Mouse (Mus musculus): ENCODE measurements around the gene Gria4. TPM values are rescaled to one million over a fixed set of nuclear protein-coding genes. Genes with fewer than 3 reads are reported as not detected.
"Not testable (repeated sequence)": the region's sequence is repeated elsewhere in the genome, so short reads cannot be mapped to it uniquely, and the experiment has no call there.

Gene Gria4
- 1.2 and 1.3 TPM in 2 replicates for polyA plus RNA-seq (2015; fragmentation: Nextera tagmentation; extraction: Ambion mirVana)

GRCm38 (mm10) chr9:4795544-4796288 lies at the start of gene Gria4:
Gene Gria4, minus strand, starts transcription at chr9:4796234.
- H3K27ac ChIP-seq (replicated peaks) = peak within 1 kb of the TSS; percentile 30; the same call in 1 of the 2 replicates
- H3K36me3 ChIP-seq (ENCODE audit: control insufficient read depth, insufficient read depth, low read length) = no peaks in the 10 kb centered on the region
- WGBS = under 1% methylated on average over 46 of the region's 46 CpGs
- TF ChIP-seq EP300 (optimal IDR thresholded peaks at IDR 0.05) (no peak), CTCF (IDR thresholded peaks at IDR 0.05; ENCODE audit: low read depth) (no peak)
- peak; percentile 47 for DNase-seq (ENCODE audit: low spot score)
- ATAC-seq (ENCODE audit: low FRiP score, low TSS enrichment) = peak; percentile 71
- H3K9ac ChIP-seq (ENCODE audit: low read length) = peak within 1 kb of the TSS; percentile 56
- H3K9me3 ChIP-seq (ENCODE audit: control insufficient read depth, low read length) = no peaks in the 10 kb centered on the region
- peak within 1 kb of the TSS; percentile 75 for H3K4me2 ChIP-seq (replicated peaks; ENCODE audit: low read depth)
- no peaks in the 10 kb centered on the region for H3K27me3 ChIP-seq (ENCODE audit: control insufficient read depth, insufficient read depth, low read length)
- H3K4me1 ChIP-seq (replicated peaks; ENCODE audit: control insufficient read depth, insufficient read depth) = no peaks in the 10 kb centered on the region
- H3K4me3 ChIP-seq (ENCODE audit: low read depth, low read length) = peak within 1 kb of the TSS; percentile 52

GRCm38 (mm10) chr9:4810941-4811340 lies 14.9 kb upstream of the Gria4 start:
- not testable (repeated sequence) for H3K4me1 ChIP-seq (replicated peaks; ENCODE audit: control insufficient read depth, insufficient read depth); H3K4me2 ChIP-seq (replicated peaks; ENCODE audit: low read depth); DNase-seq (ENCODE audit: low spot score); H3K27me3 ChIP-seq (ENCODE audit: control insufficient read depth, insufficient read depth, low read length); H3K27ac ChIP-seq (replicated peaks); H3K36me3 ChIP-seq (ENCODE audit: control insufficient read depth, insufficient read depth, low read length); H3K9me3 ChIP-seq (ENCODE audit: control insufficient read depth, low read length); H3K4me3 ChIP-seq (ENCODE audit: low read depth, low read length); H3K9ac ChIP-seq (ENCODE audit: low read length); ATAC-seq (ENCODE audit: low FRiP score, low TSS enrichment)
- WGBS = 78% methylated on average over 2 of the region's 2 CpGs

GRCm38 (mm10) chr9:4803151-4803755 lies 7.2 kb upstream of the Gria4 start:
- no peaks in the 10 kb centered on the region for H3K9me3 ChIP-seq (ENCODE audit: control insufficient read depth, low read length)
- no peak overlapping the region for H3K4me2 ChIP-seq (replicated peaks; ENCODE audit: low read depth)
- TF ChIP-seq CTCF (IDR thresholded peaks at IDR 0.05; ENCODE audit: low read depth) (no peak), EP300 (optimal IDR thresholded peaks at IDR 0.05) (no peak)
- WGBS = 65% methylated on average over 7 of the region's 7 CpGs
- H3K4me3 ChIP-seq (ENCODE audit: low read depth, low read length) = no peak overlapping the region
- ATAC-seq (ENCODE audit: low FRiP score, low TSS enrichment) (no peak), DNase-seq (ENCODE audit: low spot score) (no peak)
- no peak overlapping the region for H3K27ac ChIP-seq (replicated peaks)
- no peaks in the 10 kb centered on the region for H3K27me3 ChIP-seq (ENCODE audit: control insufficient read depth, insufficient read depth, low read length)
- no peak overlapping the region for H3K9ac ChIP-seq (ENCODE audit: low read length)
- H3K36me3 ChIP-seq (ENCODE audit: control insufficient read depth, insufficient read depth, low read length) = no peaks in the 10 kb centered on the region
- H3K4me1 ChIP-seq (replicated peaks; ENCODE audit: control insufficient read depth, insufficient read depth) = no peaks in the 10 kb centered on the region

GRCm38 (mm10) chr9:4797396-4797795 lies 1.4 kb upstream of the Gria4 start:
- Histone ChIP-seq H3K9me3 (ENCODE audit: control insufficient read depth, low read length) (no peaks in the 10 kb centered on the region), H3K27ac (replicated peaks) (no peak overlapping the region), H3K9ac (ENCODE audit: low read length) (no peak overlapping the region), H3K27me3 (ENCODE audit: control insufficient read depth, insufficient read depth, low read length) (no peaks in the 10 kb centered on the region), H3K4me1 (replicated peaks; ENCODE audit: control insufficient read depth, insufficient read depth) (no peaks in the 10 kb centered on the region), H3K4me2 (replicated peaks; ENCODE audit: low read depth) (no peak overlapping the region), H3K4me3 (ENCODE audit: low read depth, low read length) (no peak overlapping the region), H3K36me3 (ENCODE audit: control insufficient read depth, insufficient read depth, low read length) (no peaks in the 10 kb centered on the region)
- 72% methylated on average over 2 of the region's 2 CpGs for WGBS
- TF ChIP-seq EP300 (optimal IDR thresholded peaks at IDR 0.05) (no peak), CTCF (IDR thresholded peaks at IDR 0.05; ENCODE audit: low read depth) (no peak)
- no peak for DNase-seq (ENCODE audit: low spot score)
- ATAC-seq (ENCODE audit: low FRiP score, low TSS enrichment) = no peak

GRCm38 (mm10) chr9:4796289-4796645 lies 233 bp upstream of the Gria4 start:
- ATAC-seq (ENCODE audit: low FRiP score, low TSS enrichment) (no peak), DNase-seq (ENCODE audit: low spot score) (no peak)
- Histone ChIP-seq H3K36me3 (ENCODE audit: control insufficient read depth, insufficient read depth, low read length) (no peaks in the 10 kb centered on the region), H3K4me2 (replicated peaks; ENCODE audit: low read depth) (peak overlapping the region; percentile 75), H3K27me3 (ENCODE audit: control insufficient read depth, insufficient read depth, low read length) (no peaks in the 10 kb centered on the region), H3K9me3 (ENCODE audit: control insufficient read depth, low read length) (no peaks in the 10 kb centered on the region), H3K27ac (replicated peaks) (no peak overlapping the region), H3K9ac (ENCODE audit: low read length) (peak overlapping the region; percentile 56; the same call in 1 of the 2 replicates), H3K4me1 (replicated peaks; ENCODE audit: control insufficient read depth, insufficient read depth) (no peaks in the 10 kb centered on the region), H3K4me3 (ENCODE audit: low read depth, low read length) (peak overlapping the region; percentile 52)
- TF ChIP-seq CTCF (IDR thresholded peaks at IDR 0.05; ENCODE audit: low read depth) (no peak), EP300 (optimal IDR thresholded peaks at IDR 0.05) (no peak)
- WGBS = 0% methylated on average over 4 of the region's 4 CpGs

- H3K9ac ChIP-seq (ENCODE audit: low read length) = no peak overlapping the region
- ATAC-seq (ENCODE audit: low FRiP score, low TSS enrichment) (no peak), DNase-seq (ENCODE audit: low spot score) (no peak)
Measured at GRCm38 (mm10) chr9:4795075-4795474, 959 bp downstream of the Gria4 start.

More at GRCm38 (mm10) chr9:4795075-4795474, 959 bp downstream of the Gria4 start:
- 0% methylated on average over 6 of the region's 6 CpGs for WGBS
- peak overlapping the region; percentile 75 for H3K4me2 ChIP-seq (replicated peaks; ENCODE audit: low read depth)
- no peaks in the 10 kb centered on the region for H3K36me3 ChIP-seq (ENCODE audit: control insufficient read depth, insufficient read depth, low read length)
- no peaks in the 10 kb centered on the region for H3K9me3 ChIP-seq (ENCODE audit: control insufficient read depth, low read length)
- H3K27ac ChIP-seq (replicated peaks) = no peak overlapping the region
- peak overlapping the region; percentile 52 for H3K4me3 ChIP-seq (ENCODE audit: low read depth, low read length)
- H3K27me3 ChIP-seq (ENCODE audit: control insufficient read depth, insufficient read depth, low read length) = no peaks in the 10 kb centered on the region
- TF ChIP-seq EP300 (optimal IDR thresholded peaks at IDR 0.05) = no peak
- TF ChIP-seq CTCF (IDR thresholded peaks at IDR 0.05; ENCODE audit: low read depth) = no peak
- no peaks in the 10 kb centered on the region for H3K4me1 ChIP-seq (replicated peaks; ENCODE audit: control insufficient read depth, insufficient read depth)

Measured in stomach, postnatal 0 days (tissue).